ENCODE assay signal across 11 mouse cellular contexts in genomic region chr6:54412879-54413278, GRCm38 (mm10).
DNase-seq lines count a peak whose midpoint lies in the region.
"Had no signal": no experiment of that assay in that cellular context is flagged by ENCODE, and none has a peak within 500 bp of the region (broad histone marks: within the 10 kb centered on the region; RNA-seq: fewer than 3 reads in every experiment).

No protein-coding gene starts in this region.

- DNase-seq in cerebellum, postnatal 10 days, result peak; percentile 26 to 43
- no peak for DNase-seq in cerebellum, adult 8-10 months
- DNase-seq in kidney, postnatal 10 days, result peak; percentile 26
- no peak for DNase-seq in kidney, postnatal 14 days
- DNase-seq in urinary bladder, postnatal 14 days (ENCODE audit: low spot score), result peak; percentile 22
- DNase-seq in urinary bladder, postnatal 10 days (ENCODE audit: low spot score), result no peak
- DNase-seq: adrenal gland, postnatal 25 days; cerebellum, adult 11 months; cerebellum, adult 2 months; gastrocnemius, postnatal 14 days; heart, adult 11 months had no signal

Comparison
In these comparisons a context has a peak if more than half of its experiments do, and no peak if none do; other contexts are left out.
1. DNase-seq: peak in cerebellum, postnatal 10 days (2 of 2), kidney, postnatal 10 days (single experiment) and urinary bladder, postnatal 14 days (single experiment); none in cerebellum, adult 8-10 months (single experiment), kidney, postnatal 14 days (single experiment) and urinary bladder, postnatal 10 days (single experiment).